In genomic region chr13:68582517-68582780, GRCm38 (mm10) we compare ENCODE assay signal across 8 mouse cellular contexts. TPM values are rescaled to one million over a fixed set of nuclear protein-coding genes. Genes with fewer than 3 reads are reported as not detected.
DNase-seq lines count a peak whose midpoint lies in the region; ATAC-seq and TF ChIP-seq lines count a peak whose summit lies in the region.

No protein-coding gene starts in this region.

- H3K9me3 ChIP-seq in erythroblast, embryonic 14.5 days (ENCODE audit: control insufficient read depth, low read length) = no peaks in the 10 kb centered on the region
- no peaks in the 10 kb centered on the region for H3K9me3 ChIP-seq in embryonic facial prominence, embryonic 13.5 days
- H3K9me3 ChIP-seq in limb, embryonic 14.5 days (ENCODE audit: control insufficient read depth, low read length) = no peaks in the 10 kb centered on the region
- no peaks in the 10 kb centered on the region for H3K9me3 ChIP-seq in stomach, embryonic 15.5 days

- H3K9ac ChIP-seq in embryonic facial prominence, embryonic 13.5 days = peak overlapping the region; percentile 85
- peak overlapping the region; percentile 72 for H3K9ac ChIP-seq in limb, embryonic 14.5 days (ENCODE audit: low read depth, low read length, severe bottlenecking)
- H3K9ac ChIP-seq in stomach, embryonic 15.5 days = peak overlapping the region; percentile 77; the same call in 1 of the 2 replicates

- H3K27me3 ChIP-seq in erythroblast, embryonic 14.5 days (ENCODE audit: control insufficient read depth) = no peaks in the 10 kb centered on the region
- H3K27me3 ChIP-seq in embryonic facial prominence, embryonic 13.5 days = no peaks in the 10 kb centered on the region
- H3K27me3 ChIP-seq in limb, embryonic 14.5 days (ENCODE audit: control insufficient read depth, insufficient read depth, low read length) = no peaks in the 10 kb centered on the region
- no peaks in the 10 kb centered on the region for H3K27me3 ChIP-seq in stomach, embryonic 15.5 days (replicated peaks)

- peak overlapping the region; percentile 80 for H3K4me3 ChIP-seq in erythroblast, embryonic 14.5 days (replicated peaks)
- peak overlapping the region; percentile 80 for H3K4me3 ChIP-seq in embryonic facial prominence, embryonic 13.5 days
- peak overlapping the region; percentile 73 for H3K4me3 ChIP-seq in limb, embryonic 14.5 days (replicated peaks; ENCODE audit: low read length)
- H3K4me3 ChIP-seq in stomach, embryonic 15.5 days (replicated peaks) = peak overlapping the region; percentile 87

- H3K36me3 ChIP-seq in erythroblast, embryonic 14.5 days (ENCODE audit: control insufficient read depth) = peaks cover 60% of the 10 kb centered on the region
- peaks cover 48% of the 10 kb centered on the region for H3K36me3 ChIP-seq in embryonic facial prominence, embryonic 13.5 days
- H3K36me3 ChIP-seq in limb, embryonic 14.5 days (ENCODE audit: control insufficient read depth, insufficient read depth, low read length) = peaks cover 54% of the 10 kb centered on the region
- peaks cover 26% of the 10 kb centered on the region for H3K36me3 ChIP-seq in stomach, embryonic 15.5 days

- H3K27ac ChIP-seq in embryonic facial prominence, embryonic 13.5 days = peak overlapping the region; percentile 84
- peak overlapping the region; percentile 76 for H3K27ac ChIP-seq in limb, embryonic 14.5 days (replicated peaks; ENCODE audit: low read depth, low read length)
- peak overlapping the region; percentile 85 for H3K27ac ChIP-seq in stomach, embryonic 15.5 days

- no peak for ATAC-seq in erythroblast, adult 5-6 weeks (replicated peaks; ENCODE audit: low FRiP score, poor library complexity, severe bottlenecking)
- no peak; the same call in 1 of the 2 replicates for ATAC-seq in embryonic facial prominence, embryonic 13.5 days (ENCODE audit: insufficient number of reproducible peaks, insufficient read depth, low FRiP score, low TSS enrichment, low read depth)
- ATAC-seq in limb, embryonic 14.5 days (ENCODE audit: low FRiP score, low read depth) = no peak
- ATAC-seq in stomach, embryonic 15.5 days (ENCODE audit: insufficient read depth, low FRiP score, low read depth) = no peak

- H3K4me1 ChIP-seq in erythroblast, embryonic 14.5 days (ENCODE audit: control insufficient read depth) = peaks cover 30% of the 10 kb centered on the region
- H3K4me1 ChIP-seq in embryonic facial prominence, embryonic 13.5 days = peaks cover 15% of the 10 kb centered on the region
- H3K4me1 ChIP-seq in limb, embryonic 14.5 days (ENCODE audit: control insufficient read depth, insufficient read depth, low read length) = peaks cover 14% of the 10 kb centered on the region
- peaks cover 9% of the 10 kb centered on the region; the same call in 1 of the 2 replicates for H3K4me1 ChIP-seq in stomach, embryonic 15.5 days

- under 1% methylated on average over 11 of the region's 11 CpGs for WGBS in embryonic facial prominence, embryonic 13.5 days
- WGBS in limb, embryonic 14.5 days = under 1% methylated on average over 11 of the region's 11 CpGs
- under 1% methylated on average over 11 of the region's 11 CpGs for WGBS in stomach, embryonic 15.5 days

- no peak for TF ChIP-seq POLR2A in limb, embryonic 14.5 days (IDR thresholded peaks at IDR 0.05; ENCODE audit: borderline replicate concordance, extremely low read depth, insufficient read depth, insufficient read length)

- DNase-seq in 3T3-L1 (ENCODE audit: low read depth, low spot score) = peak; percentile 31
- no peak for DNase-seq in limb, embryonic 14.5 days (ENCODE audit: low spot score)
- no peak for DNase-seq in gastrocnemius, postnatal 4 days (ENCODE audit: low spot score in 2 of 2)
- DNase-seq in adrenal gland, adult 2 months = no peak

- H3K4me2 ChIP-seq in embryonic facial prominence, embryonic 13.5 days = peak overlapping the region; percentile 89
- peak overlapping the region; percentile 83 for H3K4me2 ChIP-seq in limb, embryonic 14.5 days (replicated peaks; ENCODE audit: low read depth, low read length, severe bottlenecking)
- peak overlapping the region; percentile 77 for H3K4me2 ChIP-seq in stomach, embryonic 15.5 days

RNA-seq across cellular contexts. Expression of gene Fastkd3, which starts 0.4 kb away (rescaled TPM):
- polyA plus RNA-seq in erythroblast, embryonic 14.5 days (2012) = 0.02 and 0.27 TPM in 2 replicates
- 1.2 and 1.9 TPM in 2 replicates for total RNA-seq in erythroblast, adult 5-6 weeks (2015; ENCODE audit: low replicate concordance)
- total RNA-seq in erythroblast, adult 5-6 weeks (2017; ENCODE audit: low replicate concordance) = 1.7 and 6.4 TPM in 2 replicates
- polyA plus RNA-seq in embryonic facial prominence, embryonic 13.5 days (2015; fragmentation: Nextera tagmentation; extraction: Ambion mirVana) = 37.3 and 37.4 TPM in 2 replicates
- polyA plus RNA-seq in limb, embryonic 14.5 days (2012; rRNA removed) = 31.1 and 33.9 TPM in 2 replicates
- 30.3 and 32.6 TPM in 2 replicates for polyA plus RNA-seq in limb, embryonic 14.5 days (2014; fragmentation: Nextera tagmentation; extraction: Ambion mirVana)
- 28.4 TPM in 2 replicates for polyA plus RNA-seq in stomach, embryonic 15.5 days (2015; fragmentation: Nextera tagmentation; extraction: Ambion mirVana)
- total RNA-seq in gastrocnemius, postnatal 4 days (2021) = 10 to 100 TPM in 1 of 2 experiments, 1 to 10 TPM in 1; 9.4 to 11.2 TPM
- total RNA-seq in adrenal gland, adult 2 months (2021) = 10 to 100 TPM; 15.5 to 15.9 TPM
- polyA plus RNA-seq in adrenal gland, adult 2 months (2012; rRNA removed) = 4.9 and 5.6 TPM in 2 replicates

RNA-seq across cellular contexts. Expression of gene Mtrr, which starts 0.5 kb away (rescaled TPM):
- 0.82 and 1.0 TPM in 2 replicates for polyA plus RNA-seq in erythroblast, embryonic 14.5 days (2012)
- 1.9 and 2.3 TPM in 2 replicates for total RNA-seq in erythroblast, adult 5-6 weeks (2015; ENCODE audit: low replicate concordance)
- total RNA-seq in erythroblast, adult 5-6 weeks (2017; ENCODE audit: low replicate concordance) = 3.9 and 4.5 TPM in 2 replicates
- polyA plus RNA-seq in embryonic facial prominence, embryonic 13.5 days (2015; fragmentation: Nextera tagmentation; extraction: Ambion mirVana) = 17.8 and 18.8 TPM in 2 replicates
- 20.5 and 21.9 TPM in 2 replicates for polyA plus RNA-seq in limb, embryonic 14.5 days (2012; rRNA removed)
- 15.7 and 16.9 TPM in 2 replicates for polyA plus RNA-seq in limb, embryonic 14.5 days (2014; fragmentation: Nextera tagmentation; extraction: Ambion mirVana)
- polyA plus RNA-seq in stomach, embryonic 15.5 days (2015; fragmentation: Nextera tagmentation; extraction: Ambion mirVana) = 17.2 and 20.5 TPM in 2 replicates
- total RNA-seq in gastrocnemius, postnatal 4 days (2021) = 10 to 100 TPM; 18.4 to 21.2 TPM
- total RNA-seq in adrenal gland, adult 2 months (2021) = 10 to 100 TPM; 15.8 to 16.6 TPM
- 8.6 and 9.2 TPM in 2 replicates for polyA plus RNA-seq in adrenal gland, adult 2 months (2012; rRNA removed)

RNA-seq across cellular contexts. Expression of gene 1700001L19Rik, which starts 14.8 kb away (rescaled TPM):
- not detected in 2 replicates for polyA plus RNA-seq in erythroblast, embryonic 14.5 days (2012)
- total RNA-seq in erythroblast, adult 5-6 weeks (2015; ENCODE audit: low replicate concordance) = not detected in 2 replicates
- not detected in 2 replicates for total RNA-seq in erythroblast, adult 5-6 weeks (2017; ENCODE audit: low replicate concordance)
- polyA plus RNA-seq in embryonic facial prominence, embryonic 13.5 days (2015; fragmentation: Nextera tagmentation; extraction: Ambion mirVana) = 0.37 and 0.62 TPM in 2 replicates
- polyA plus RNA-seq in limb, embryonic 14.5 days (2012; rRNA removed) = 0.15 and 0.28 TPM in 2 replicates
- polyA plus RNA-seq in limb, embryonic 14.5 days (2014; fragmentation: Nextera tagmentation; extraction: Ambion mirVana) = 0.29 and 0.70 TPM in 2 replicates
- 0.13 and 0.21 TPM in 2 replicates for polyA plus RNA-seq in stomach, embryonic 15.5 days (2015; fragmentation: Nextera tagmentation; extraction: Ambion mirVana)
- not detected for total RNA-seq in gastrocnemius, postnatal 4 days (2021)
- total RNA-seq in adrenal gland, adult 2 months (2021) = under 1 TPM in 1 of 2 experiments, not detected in 1; 0.20 TPM
- 0.09 TPM in 1 of 2 replicates, not detected in the other for polyA plus RNA-seq in adrenal gland, adult 2 months (2012; rRNA removed)
